ENCODE assay signal across 8 mouse cellular contexts in genomic region chr9:21752252-21752792, GRCm38 (mm10). TPM values are rescaled to one million over a fixed set of nuclear protein-coding genes. Genes with fewer than 3 reads are reported as not detected.
DNase-seq lines count a peak whose midpoint lies in the region; ATAC-seq and TF ChIP-seq lines count a peak whose summit lies in the region.

No protein-coding gene starts in this region.

- no peaks in the 10 kb centered on the region for H3K9me3 ChIP-seq in embryonic facial prominence, embryonic 12.5 days
- no peaks in the 10 kb centered on the region for H3K9me3 ChIP-seq in heart, postnatal 0 days (replicated peaks; ENCODE audit: control insufficient read depth, low read length)
- no peaks in the 10 kb centered on the region for H3K9me3 ChIP-seq in limb, embryonic 13.5 days

- 43% methylated on average over 10 of the region's 10 CpGs for WGBS in embryonic facial prominence, embryonic 12.5 days
- 25% methylated on average over 10 of the region's 10 CpGs for WGBS in heart, postnatal 0 days
- 46% methylated on average over 10 of the region's 10 CpGs for WGBS in limb, embryonic 13.5 days

- no peak for TF ChIP-seq EP300 in heart, postnatal 0 days (IDR thresholded peaks at IDR 0.05; ENCODE audit: low read depth)

- ATAC-seq in embryonic facial prominence, embryonic 12.5 days (ENCODE audit: insufficient number of reproducible peaks, insufficient read depth, low FRiP score, low TSS enrichment): peak; percentile 37; the same call in 1 of the 2 replicates
- 0 out of 2 replicates have a peak, but pooled peaks have one; percentile 16 for ATAC-seq in heart, postnatal 0 days (ENCODE audit: insufficient read depth, low read depth)
- no peak for ATAC-seq in limb, embryonic 13.5 days (ENCODE audit: low FRiP score, low read depth)

- H3K4me2 ChIP-seq in embryonic facial prominence, embryonic 12.5 days (replicated peaks): no peak overlapping the region
- 0 out of 2 replicates have a peak overlapping the region, but pooled peaks have one; percentile 10 for H3K4me2 ChIP-seq in heart, postnatal 0 days (ENCODE audit: low read depth, low read length)
- H3K4me2 ChIP-seq in limb, embryonic 13.5 days (replicated peaks): no peak overlapping the region

- H3K4me1 ChIP-seq in embryonic facial prominence, embryonic 12.5 days: peaks cover 6% of the 10 kb centered on the region; the same call in 1 of the 2 replicates
- peaks cover 46% of the 10 kb centered on the region for H3K4me1 ChIP-seq in heart, postnatal 0 days (ENCODE audit: control insufficient read depth, insufficient read depth)
- peaks cover 21% of the 10 kb centered on the region for H3K4me1 ChIP-seq in limb, embryonic 13.5 days

- peak; percentile 36 to 81 for DNase-seq in left cerebral cortex, postnatal 25 days (ENCODE audit: low spot score in 2 of 2)
- DNase-seq in left cerebral cortex, postnatal 4 days: no peak
- peak; percentile 73 for DNase-seq in heart, postnatal 0 days (ENCODE audit: low spot score)
- DNase-seq in skeletal muscle tissue, adult 2 months (ENCODE audit: low read depth, low spot score): peak; percentile 52
- no peak for DNase-seq in embryo, embryonic 11 days
- no peak for DNase-seq in cerebellum, postnatal 4 days (ENCODE audit: low spot score in 2 of 2)

- peak overlapping the region; percentile 56 for H3K27ac ChIP-seq in embryonic facial prominence, embryonic 12.5 days
- peak overlapping the region; percentile 82 for H3K27ac ChIP-seq in heart, postnatal 0 days (ENCODE audit: low read depth)
- peak overlapping the region; percentile 58 for H3K27ac ChIP-seq in limb, embryonic 13.5 days

- H3K4me3 ChIP-seq in embryonic facial prominence, embryonic 12.5 days: no peak overlapping the region
- H3K4me3 ChIP-seq in heart, postnatal 0 days (ENCODE audit: low read depth, low read length): no peak overlapping the region
- no peak overlapping the region for H3K4me3 ChIP-seq in limb, embryonic 13.5 days

- no peaks in the 10 kb centered on the region for H3K27me3 ChIP-seq in embryonic facial prominence, embryonic 12.5 days
- H3K27me3 ChIP-seq in heart, postnatal 0 days (ENCODE audit: control insufficient read depth, insufficient read depth, low read length): no peaks in the 10 kb centered on the region
- no peaks in the 10 kb centered on the region for H3K27me3 ChIP-seq in limb, embryonic 13.5 days

- intact Hi-C loops in left cerebral cortex, postnatal 25 days (cut with DNase I): no loop called here
- intact Hi-C loops in left cerebral cortex, postnatal 4 days (cut with DNase I): no loop called here

- peaks cover 63% of the 10 kb centered on the region for H3K36me3 ChIP-seq in embryonic facial prominence, embryonic 12.5 days
- H3K36me3 ChIP-seq in heart, postnatal 0 days (replicated peaks; ENCODE audit: control insufficient read depth, insufficient read depth, low read length): peaks cover 16% of the 10 kb centered on the region
- peaks cover 61% of the 10 kb centered on the region for H3K36me3 ChIP-seq in limb, embryonic 13.5 days

- H3K9ac ChIP-seq in embryonic facial prominence, embryonic 12.5 days: no peak overlapping the region
- no peak overlapping the region for H3K9ac ChIP-seq in heart, postnatal 0 days (replicated peaks; ENCODE audit: low read depth, low read length)
- 0 out of 2 replicates have a peak overlapping the region, but pooled peaks have one; percentile 19 for H3K9ac ChIP-seq in limb, embryonic 13.5 days

- TF ChIP-seq CTCF in heart, postnatal 0 days (IDR thresholded peaks at IDR 0.05; ENCODE audit: low read depth): no peak

RNA-seq across cellular contexts. Expression of gene Spc24, which starts 7.8 kb away (rescaled TPM):
- 1 to 10 TPM; 1.6 to 1.7 TPM for total RNA-seq in left cerebral cortex, postnatal 25 days (2021)
- total RNA-seq in left cerebral cortex, postnatal 4 days (2021): 1 to 10 TPM; 4.9 to 5.9 TPM
- polyA plus RNA-seq in embryonic facial prominence, embryonic 12.5 days (2016; fragmentation: Nextera tagmentation; extraction: Ambion mirVana): 117 and 126 TPM in 2 replicates
- 22.3 and 76.0 TPM in 2 replicates for total RNA-seq in heart, postnatal 0 days (2014; rRNA removed; ENCODE audit: low replicate concordance)
- polyA plus RNA-seq in heart, postnatal 0 days (2015; fragmentation: Nextera tagmentation; extraction: Ambion mirVana): 35.2 and 40.3 TPM in 2 replicates
- 109 and 117 TPM in 2 replicates for polyA plus RNA-seq in limb, embryonic 13.5 days (2015; fragmentation: Nextera tagmentation; extraction: Ambion mirVana)

RNA-seq across cellular contexts. Expression of gene Ldlr, which starts 29.0 kb away (rescaled TPM):
- 10 to 100 TPM; 15.4 to 16.4 TPM for total RNA-seq in left cerebral cortex, postnatal 25 days (2021)
- total RNA-seq in left cerebral cortex, postnatal 4 days (2021): 10 to 100 TPM; 25.2 to 32.4 TPM
- 33.5 and 36.8 TPM in 2 replicates for polyA plus RNA-seq in embryonic facial prominence, embryonic 12.5 days (2016; fragmentation: Nextera tagmentation; extraction: Ambion mirVana)
- 36.8 and 42.9 TPM in 2 replicates for total RNA-seq in heart, postnatal 0 days (2014; rRNA removed; ENCODE audit: low replicate concordance)
- 8.0 and 10.9 TPM in 2 replicates for polyA plus RNA-seq in heart, postnatal 0 days (2015; fragmentation: Nextera tagmentation; extraction: Ambion mirVana)
- polyA plus RNA-seq in limb, embryonic 13.5 days (2015; fragmentation: Nextera tagmentation; extraction: Ambion mirVana): 30.8 and 31.2 TPM in 2 replicates

RNA-seq across cellular contexts. Expression of gene Kank2, which starts 46.2 kb away (rescaled TPM):
- 1 to 10 TPM; 7.4 to 7.5 TPM for total RNA-seq in left cerebral cortex, postnatal 25 days (2021)
- total RNA-seq in left cerebral cortex, postnatal 4 days (2021): 1 to 10 TPM; 8.7 to 9.7 TPM
- 20.4 and 21.6 TPM in 2 replicates for polyA plus RNA-seq in embryonic facial prominence, embryonic 12.5 days (2016; fragmentation: Nextera tagmentation; extraction: Ambion mirVana)
- total RNA-seq in heart, postnatal 0 days (2014; rRNA removed; ENCODE audit: low replicate concordance): 78.5 and 92.4 TPM in 2 replicates
- polyA plus RNA-seq in heart, postnatal 0 days (2015; fragmentation: Nextera tagmentation; extraction: Ambion mirVana): 10.3 and 10.9 TPM in 2 replicates
- polyA plus RNA-seq in limb, embryonic 13.5 days (2015; fragmentation: Nextera tagmentation; extraction: Ambion mirVana): 18.9 and 21.3 TPM in 2 replicates

Comparison
In these comparisons a context has a peak if more than half of its experiments do, and no peak if none do; other contexts are left out.
1. DNase-seq: peak in left cerebral cortex, postnatal 25 days (2 of 2), heart, postnatal 0 days (single experiment) and skeletal muscle tissue, adult 2 months (single experiment); none in left cerebral cortex, postnatal 4 days (single experiment), embryo, embryonic 11 days (single experiment) and cerebellum, postnatal 4 days (0 of 2).
2. Peak in every context shown above with its lines, with median percentiles within 50 percentile points of each other: H3K27ac ChIP-seq.